In the genomic region with DNA sequence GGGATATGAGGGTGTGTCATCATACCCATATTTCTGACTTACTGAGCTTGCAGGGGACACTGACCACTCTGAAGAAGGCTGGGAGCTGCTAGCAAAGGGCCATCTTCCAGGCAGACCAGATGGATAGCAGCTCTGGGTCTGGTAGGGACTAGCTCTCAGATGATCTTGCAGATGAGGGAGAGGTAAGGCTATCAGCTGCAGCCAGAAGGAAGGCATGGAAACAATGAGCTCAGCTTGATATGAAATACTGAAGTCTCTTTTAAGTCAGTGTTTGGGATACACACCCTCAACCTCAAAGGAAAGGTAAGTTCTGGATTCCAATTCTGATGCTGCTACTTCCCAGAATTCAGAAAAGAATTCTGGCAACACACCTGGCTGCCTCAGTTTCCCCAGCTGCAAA, we compare ENCODE assay signal across 24 mouse cellular contexts.
DNase-seq lines count a peak whose midpoint lies in the region; ATAC-seq and TF ChIP-seq lines count a peak whose summit lies in the region.
"Had no signal": no experiment of that assay in that cellular context is flagged by ENCODE, and none has a peak within 500 bp of the region (broad histone marks: within the 10 kb centered on the region; RNA-seq: fewer than 3 reads in every experiment).

No protein-coding gene starts in this region.

- intact Hi-C loops in gastrocnemius, adult 2 months (cut with DNase I), result no loop called here

- TF ChIP-seq EP300 in MEL (IDR thresholded peaks at IDR 0.05; ENCODE audit: low read depth in 1 of 2, low read length in 2 of 2), result peak; percentile 43 to 61; a peak in 2 of 4 replicates

- peaks cover 36 to 38% of the 10 kb centered on the region in 2 experiments for H3K4me1 ChIP-seq in MEL (ENCODE audit: control insufficient read depth in 1 of 2, insufficient read depth in 2 of 2, low read length in 2 of 2)
- H3K4me1 ChIP-seq in liver, embryonic 15.5 days (replicated peaks), result peaks cover 74% of the 10 kb centered on the region
- H3K4me1 ChIP-seq: embryonic facial prominence, embryonic 12.5 days had no signal

- no peak overlapping the region for H3K9ac ChIP-seq in MEL (ENCODE audit: control insufficient read depth, low read depth, low read length, poor library complexity, severe bottlenecking)
- no peak overlapping the region for H3K9ac ChIP-seq in liver, embryonic 15.5 days
- H3K9ac ChIP-seq: embryonic facial prominence, embryonic 12.5 days; embryonic facial prominence, embryonic 15.5 days; forebrain, postnatal 0 days; heart, embryonic 13.5 days; hindbrain, embryonic 14.5 days had no signal

- no peak for ATAC-seq in liver, embryonic 15.5 days (ENCODE audit: insufficient read depth)
- ATAC-seq: forebrain, embryonic 14.5 days; forebrain, postnatal 0 days; Patski had no signal

- no peak overlapping the region for H3K4me3 ChIP-seq in gastrocnemius, adult 2 months
- no peak overlapping the region for H3K4me3 ChIP-seq in MEL (ENCODE audit: control insufficient read depth in 1 of 2, insufficient read depth in 1 of 2, low read depth in 2 of 2, low read length in 2 of 2)
- H3K4me3 ChIP-seq in liver, embryonic 15.5 days (replicated peaks), result no peak overlapping the region
- H3K4me3 ChIP-seq in myocyte, result no peak overlapping the region
- H3K4me3 ChIP-seq: embryonic facial prominence, embryonic 12.5 days; embryonic facial prominence, embryonic 15.5 days; heart, adult 2 months; heart, embryonic 10.5 days; heart, embryonic 13.5 days had no signal

- H3K27ac ChIP-seq in gastrocnemius, adult 2 months, result peak overlapping the region; percentile 31
- no peak overlapping the region; the same call in 1 of the 2 replicates for H3K27ac ChIP-seq in MEL (ENCODE audit: control insufficient read depth, low read depth, low read length)
- peak overlapping the region; percentile 68; the same call in 1 of the 2 replicates for H3K27ac ChIP-seq in liver, embryonic 15.5 days (replicated peaks)
- H3K27ac ChIP-seq: embryonic facial prominence, embryonic 12.5 days; embryonic facial prominence, embryonic 15.5 days; heart, adult 2 months; hindbrain, embryonic 14.5 days had no signal

- H3K9me3 ChIP-seq in MEL (replicated peaks; ENCODE audit: insufficient read depth, low read length), result no peaks in the 10 kb centered on the region
- no peaks in the 10 kb centered on the region for H3K9me3 ChIP-seq in liver, embryonic 15.5 days (replicated peaks)
- H3K9me3 ChIP-seq: embryonic facial prominence, embryonic 12.5 days; embryonic facial prominence, embryonic 15.5 days; heart, embryonic 10.5 days; heart, embryonic 13.5 days had no signal

- peaks cover 0 to 39% of the 10 kb centered on the region in 2 experiments; a peak in 2 of 4 replicates for H3K36me3 ChIP-seq in MEL (ENCODE audit: control insufficient read depth in 1 of 2, insufficient read depth in 2 of 2, low read length in 2 of 2)
- H3K36me3 ChIP-seq in liver, embryonic 15.5 days (replicated peaks), result no peaks in the 10 kb centered on the region
- H3K36me3 ChIP-seq in myocyte (ENCODE audit: control insufficient read depth, insufficient read depth), result peaks cover 6% of the 10 kb centered on the region
- H3K36me3 ChIP-seq: embryonic facial prominence, embryonic 12.5 days; embryonic facial prominence, embryonic 15.5 days; heart, embryonic 10.5 days; heart, embryonic 13.5 days had no signal

- TF ChIP-seq POLR2A in MEL (IDR thresholded peaks at IDR 0.05; ENCODE audit: control insufficient read depth in 1 of 2, insufficient read depth in 1 of 2, low read depth in 1 of 2, low read length in 2 of 2, poor library complexity in 1 of 2), result no peak
- TF ChIP-seq POLR2A in myocyte (IDR thresholded peaks at IDR 0.05; ENCODE audit: insufficient read length, low read depth), result no peak

- no peak for TF ChIP-seq RAD21 in MEL (IDR thresholded peaks at IDR 0.05; ENCODE audit: low read depth, low read length)

- H3ac ChIP-seq in myocyte (ENCODE audit: control insufficient read depth, insufficient read length), result no peak overlapping the region

- TF ChIP-seq CTCF in gastrocnemius, adult 2 months (IDR thresholded peaks at IDR 0.05), result no peak
- TF ChIP-seq CTCF in MEL (IDR thresholded peaks at IDR 0.05 in 2 of 3, conservative IDR thresholded peaks at IDR 0.05 in 1 of 3; ENCODE audit: control insufficient read depth in 1 of 3, insufficient read depth in 1 of 3, low read depth in 2 of 3, low read length in 3 of 3, poor library complexity in 1 of 3, severe bottlenecking in 1 of 3), result no peak

- H3K4me2 ChIP-seq in liver, embryonic 15.5 days, result peak overlapping the region; percentile 39
- H3K4me2 ChIP-seq in myocyte (ENCODE audit: low read depth), result peak overlapping the region; percentile 40
- H3K4me2 ChIP-seq: embryonic facial prominence, embryonic 12.5 days; embryonic facial prominence, embryonic 15.5 days; heart, embryonic 13.5 days; hindbrain, embryonic 14.5 days had no signal

- H3K27me3 ChIP-seq in MEL (ENCODE audit: control insufficient read depth in 1 of 2, insufficient read depth in 2 of 2, low read length in 2 of 2), result no peaks in the 10 kb centered on the region
- H3K27me3 ChIP-seq in liver, embryonic 15.5 days, result no peaks in the 10 kb centered on the region
- H3K27me3 ChIP-seq in myocyte (ENCODE audit: control insufficient read depth, insufficient read depth, insufficient read length), result no peaks in the 10 kb centered on the region
- H3K27me3 ChIP-seq: embryonic facial prominence, embryonic 12.5 days; embryonic facial prominence, embryonic 15.5 days; heart, embryonic 13.5 days; Patski had no signal

- H3K79me2 ChIP-seq in MEL (ENCODE audit: control insufficient read depth, insufficient read depth, low read length, poor library complexity) (no peaks in the 10 kb centered on the region), myocyte (ENCODE audit: control insufficient read depth, insufficient read depth) (peaks cover 84% of the 10 kb centered on the region)

- DNase-seq in gastrocnemius, adult 2 months, result no peak
- no peak for DNase-seq in gastrocnemius, postnatal 10 days
- peak; percentile 29 for DNase-seq in MEL (ENCODE audit: low read depth, low spot score)
- DNase-seq in lung, adult 18-20 months, result no peak
- DNase-seq in cerebellum, adult 8-10 months, result no peak
- DNase-seq: adrenal gland, postnatal 10 days; adrenal gland, postnatal 36 days; cerebellum, adult 18-20 months; cerebellum, adult 9-11 months; cerebellum, postnatal 25 days; forebrain, postnatal 0 days; gastrocnemius, postnatal 36 days; heart, adult 2 months; heart, postnatal 14 days; heart, postnatal 4 days had no signal

TF ChIP-seq in MEL, 35 proteins besides CTCF, POLR2A, EP300 and RAD21:
- TF ChIP-seq POLR2AphosphoS2 (IDR thresholded peaks at IDR 0.05; ENCODE audit: low read length), result no peak
- 0 out of 2 replicates have a peak, but pooled peaks have one; percentile 12 for TF ChIP-seq RCOR1 (IDR thresholded peaks at IDR 0.05; ENCODE audit: low read depth, low read length)
- TF ChIP-seq USF1 (IDR thresholded peaks at IDR 0.05; ENCODE audit: low read depth, low read length), result no peak
- TF ChIP-seq ETS1 (IDR thresholded peaks at IDR 0.05; ENCODE audit: low read depth, low read length), result peak; percentile 63
- no peak for TF ChIP-seq GABPA (IDR thresholded peaks at IDR 0.05; ENCODE audit: low read depth, low read length)
- no peak for TF ChIP-seq POLR2AphosphoS5 (IDR thresholded peaks at IDR 0.05; ENCODE audit: borderline replicate concordance, low read depth, low read length)
- no peak for TF ChIP-seq TBP (IDR thresholded peaks at IDR 0.05; ENCODE audit: low read depth, low read length)
- no peak for TF ChIP-seq MEF2A (IDR thresholded peaks at IDR 0.05; ENCODE audit: extremely low read depth, insufficient replicate concordance, low read depth, low read length, poor library complexity, severe bottlenecking)
- TF ChIP-seq MYB (IDR thresholded peaks at IDR 0.05; ENCODE audit: low read depth, low read length), result no peak
- TF ChIP-seq TAL1 (IDR thresholded peaks at IDR 0.05; ENCODE audit: low read length), result peak; percentile 49
- TF ChIP-seq TCF12 (IDR thresholded peaks at IDR 0.05; ENCODE audit: low read depth, low read length), result peak; percentile 67
TF ChIP-seq in MEL: peak in this region for 4.

TF ChIP-seq in myocyte, 11 proteins besides CTCF, POLR2A, EP300 and RAD21:
- TF ChIP-seq MYOG (IDR thresholded peaks at IDR 0.05; ENCODE audit: control insufficient read depth in 1 of 3, insufficient read depth in 1 of 3, insufficient read length in 2 of 3, low read depth in 2 of 3) (no peak), TCF12 (IDR thresholded peaks at IDR 0.05; ENCODE audit: insufficient read depth, poor library complexity, severe bottlenecking) (no peak), REST (IDR thresholded peaks at IDR 0.05; ENCODE audit: insufficient read depth, insufficient read length) (no peak), TCF3 (IDR thresholded peaks at IDR 0.05; ENCODE audit: insufficient read length, low read depth) (no peak), SRF (IDR thresholded peaks at IDR 0.05; ENCODE audit: control insufficient read depth, insufficient read length, low read depth) (no peak), CEBPB (IDR thresholded peaks at IDR 0.05; ENCODE audit: insufficient read depth, poor library complexity, severe bottlenecking) (no peak), MAX (IDR thresholded peaks at IDR 0.05; ENCODE audit: low read depth) (no peak), MYOD1 (IDR thresholded peaks at IDR 0.05; ENCODE audit: control insufficient read depth in 1 of 3, insufficient read length in 2 of 3, low read depth in 2 of 3) (no peak), E2F4 (IDR thresholded peaks at IDR 0.05; ENCODE audit: insufficient read depth) (no peak), USF1 (IDR thresholded peaks at IDR 0.05; ENCODE audit: low read depth) (no peak), POLR2AphosphoS2 (IDR thresholded peaks at IDR 0.05; ENCODE audit: insufficient read length, low read depth) (no peak)
TF ChIP-seq in myocyte: peak in this region for 0.
